Mouse (Mus musculus) hindbrain, embryonic 10.5 days (tissue): ENCODE measurements around the gene Capn15. TPM values are rescaled to one million over a fixed set of nuclear protein-coding genes. Genes with fewer than 3 reads are reported as not detected.

Experiments
- DNase-seq: peaks from one replicate; pipeline ENCODE4 v3.0.0-alpha.2; 2017; ENCODE audit warnings: low spot score
- H3K27ac ChIP-seq: fragments of 300-500 bp; sonication (generic); 2 replicates; pipeline ENCODE4 v1.5.1; 2016; ENCODE audit warnings: mild to moderate bottlenecking, moderate library complexity
- H3K27me3 ChIP-seq: fragments of 300-500 bp; sonication (generic); 2 replicates; pipeline ENCODE4 v1.6.1; 2016; ENCODE audit warnings: mild to moderate bottlenecking; ENCODE audit not compliant: poor library complexity, insufficient read depth, severe bottlenecking
- H3K36me3 ChIP-seq: fragments of 300-500 bp; sonication (generic); 2 replicates; pipeline ENCODE4 v1.6.1; 2016; ENCODE audit warnings: mild to moderate bottlenecking, moderate library complexity
- H3K4me1 ChIP-seq: fragments of 300-500 bp; sonication (generic); replicated peaks from 2 replicates; pipeline ENCODE4 v1.6.1; 2016; ENCODE audit warnings: mild to moderate bottlenecking
- H3K4me3 ChIP-seq: fragments of 300-500 bp; sonication (generic); 2 replicates; pipeline ENCODE4 v1.5.1; 2016; ENCODE audit warnings: mild to moderate bottlenecking, moderate library complexity
- H3K9me3 ChIP-seq: fragments of 300-500 bp; sonication (generic); 2 replicates; pipeline ENCODE4 v1.6.1; 2016; ENCODE audit warnings: mild to moderate bottlenecking, moderate library complexity
- WGBS: fragments of 180-500 bp; shearing (Covaris S2); methylation state at CpG from one replicate; pipeline ENCODE4 v1.1.7; 2016; 5-methylcytosine and 5-hydroxymethylcytosine counted together
- polyA plus RNA-seq: library from polyadenylated mRNA; unstranded; fragments of >200 nt; fragmentation: Nextera tagmentation; extraction: Ambion mirVana; gene quantifications from 2 replicates; pipeline ENCODE4 v1.2.1, GENCODE M21; 2016

Capn15 gene
- polyA plus RNA-seq, 1 experiment from 2014 or later, result 35.0 TPM

DNA sequence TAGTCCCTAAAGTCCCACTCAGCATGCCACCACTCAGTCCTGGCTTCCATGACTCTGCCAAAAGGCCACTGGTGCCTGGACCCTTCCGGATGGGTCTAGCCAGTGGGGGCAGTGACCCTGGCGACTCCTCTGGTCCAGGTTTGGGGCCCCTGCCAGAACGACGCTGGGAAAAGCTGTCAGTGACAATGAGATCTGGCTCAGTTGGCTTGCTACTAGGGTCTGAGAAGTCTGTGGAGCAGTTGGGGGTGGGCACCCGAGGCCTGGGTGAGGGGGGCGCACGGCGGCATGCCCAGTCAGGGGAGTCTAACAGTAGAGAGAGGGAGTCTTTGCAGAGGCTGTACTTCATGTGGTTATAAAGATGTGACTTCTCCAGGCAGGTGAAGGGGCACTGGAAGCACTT is 37.5 kb downstream of the Capn15 start:
- Histone ChIP-seq H3K27ac (0 out of 2 replicates have a peak overlapping the region, but pooled peaks have one; percentile 67), H3K9me3 (no peaks in the 10 kb centered on the region), H3K4me3 (no peak overlapping the region), H3K36me3 (no peaks in the 10 kb centered on the region), H3K4me1 (peaks cover 57% of the 10 kb centered on the region), H3K27me3 (peaks cover 36% of the 10 kb centered on the region)
- WGBS, result 75% methylated on average over 8 of the region's 8 CpGs
- DNase-seq, result no peak

DNA sequence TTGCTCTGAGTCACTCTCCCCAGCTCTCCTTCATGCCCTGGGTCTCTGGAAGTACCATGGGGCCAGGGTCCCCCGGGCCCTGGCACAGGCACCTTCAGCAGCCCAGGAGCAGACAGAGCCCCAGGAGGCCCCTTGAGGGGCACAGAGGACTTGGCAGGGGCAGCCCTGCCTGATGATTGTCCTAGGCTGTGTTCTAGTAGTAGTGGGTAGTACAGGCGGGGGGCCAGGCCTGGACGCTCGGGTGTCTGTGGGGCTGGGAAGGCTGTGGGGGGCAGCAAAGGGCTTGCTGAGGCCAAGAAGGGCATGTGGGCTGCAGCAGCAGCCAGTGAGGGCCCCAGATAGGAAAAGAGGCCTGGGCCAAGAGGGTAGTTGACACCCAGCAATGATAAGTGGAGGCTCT is 38.0 kb downstream of the Capn15 start:
- H3K36me3 ChIP-seq, result no peaks in the 10 kb centered on the region
- no peaks in the 10 kb centered on the region for H3K9me3 ChIP-seq
- no peak overlapping the region for H3K4me3 ChIP-seq
- H3K4me1 ChIP-seq, result peaks cover 57% of the 10 kb centered on the region
- peak overlapping the region; percentile 67 for H3K27ac ChIP-seq
- WGBS, result 86% methylated on average over 4 of the region's 4 CpGs
- H3K27me3 ChIP-seq, result peaks cover 31% of the 10 kb centered on the region
- no peak for DNase-seq

DNA sequence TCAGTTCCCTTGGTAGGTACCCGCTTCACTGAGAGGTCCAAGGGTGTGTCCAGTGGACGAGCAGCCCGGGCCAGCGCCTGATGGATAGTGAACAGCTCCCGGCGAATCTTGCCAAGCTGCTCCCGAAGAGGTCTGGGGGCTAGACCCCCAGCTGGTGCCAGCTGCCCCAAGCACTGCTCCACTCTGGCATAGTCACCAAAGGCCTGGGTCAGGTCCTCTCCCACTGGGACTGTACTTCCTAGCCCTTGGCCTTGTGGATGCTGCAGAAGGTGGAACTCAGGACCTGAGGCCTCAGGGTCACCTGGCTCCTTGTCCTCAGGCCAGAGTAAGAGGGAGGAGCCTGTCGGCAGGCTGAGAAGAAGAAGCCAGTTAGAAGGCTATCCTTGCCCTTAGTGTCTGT is 38.7 kb downstream of the Capn15 start:
- Histone ChIP-seq H3K27me3 (peaks cover 24% of the 10 kb centered on the region), H3K4me3 (no peak overlapping the region), H3K27ac (peak overlapping the region; percentile 59), H3K9me3 (no peaks in the 10 kb centered on the region), H3K36me3 (no peaks in the 10 kb centered on the region), H3K4me1 (peaks cover 57% of the 10 kb centered on the region)
- DNase-seq, result no peak
- WGBS, result 82% methylated on average over 8 of the region's 8 CpGs

DNA sequence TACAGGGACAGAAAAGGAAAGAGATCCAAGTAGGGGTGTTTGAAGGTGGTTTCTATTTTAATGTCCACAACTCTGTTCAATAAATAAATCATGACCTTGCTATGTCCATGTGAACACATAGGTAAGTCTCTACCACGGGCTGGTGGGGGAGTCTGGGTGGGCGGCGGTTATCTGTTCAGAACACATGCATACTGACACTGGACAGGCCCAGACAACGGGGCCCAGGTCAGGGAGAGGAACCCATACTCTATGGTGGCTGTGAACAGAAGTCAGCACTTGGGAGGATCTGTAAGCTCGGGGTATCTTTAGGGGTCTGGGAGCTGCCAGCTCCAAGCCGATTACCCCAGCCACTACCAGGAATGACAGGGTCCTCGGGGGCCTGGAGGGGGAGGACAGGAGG is 39.2 kb downstream of the Capn15 start:
- DNase-seq, result no peak
- no peaks in the 10 kb centered on the region for H3K36me3 ChIP-seq
- peaks cover 55% of the 10 kb centered on the region for H3K4me1 ChIP-seq
- H3K4me3 ChIP-seq, result no peak overlapping the region
- H3K27me3 ChIP-seq, result peaks cover 19% of the 10 kb centered on the region
- 74% methylated on average over 7 of the region's 7 CpGs for WGBS
- peak overlapping the region; percentile 59; the same call in 1 of the 2 replicates for H3K27ac ChIP-seq
- no peaks in the 10 kb centered on the region for H3K9me3 ChIP-seq

DNA sequence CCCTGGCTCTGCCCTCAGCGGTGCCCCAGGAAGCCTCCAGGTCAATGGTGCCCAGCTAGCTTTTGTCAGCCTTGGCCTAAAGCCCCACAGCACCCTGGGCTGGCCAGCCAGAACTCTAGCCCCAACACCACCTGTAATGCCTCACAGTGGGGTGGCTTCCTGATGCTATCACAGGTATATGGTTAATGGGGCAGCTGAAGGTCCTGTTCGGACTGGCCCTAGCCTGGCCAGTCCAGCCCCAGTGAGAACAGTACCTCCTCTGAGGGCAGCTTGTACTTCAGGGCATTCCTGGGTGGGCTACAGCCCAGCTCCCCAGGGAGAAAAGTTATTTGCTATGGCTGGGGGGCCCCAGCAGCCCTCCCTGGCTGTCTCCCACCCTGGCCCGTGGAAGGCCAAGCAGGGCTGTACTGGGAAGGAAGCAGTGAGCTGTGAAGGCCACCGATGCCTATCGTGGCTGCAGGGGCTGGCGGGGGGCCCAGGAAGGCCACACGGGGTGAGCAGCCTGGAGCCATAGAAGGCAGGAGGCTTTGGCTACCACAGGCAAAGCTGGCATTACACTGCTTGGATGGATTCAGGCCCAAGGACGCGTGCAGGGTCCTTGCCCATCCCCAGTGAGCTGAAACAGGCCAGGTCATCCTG is 40.0 kb downstream of the Capn15 start:
- 64% methylated on average over 9 of the region's 9 CpGs for WGBS
- Histone ChIP-seq H3K4me1 (peaks cover 55% of the 10 kb centered on the region), H3K36me3 (no peaks in the 10 kb centered on the region), H3K27ac (peak overlapping the region; percentile 4; the same call in 1 of the 2 replicates), H3K4me3 (no peak overlapping the region), H3K27me3 (peaks cover 12% of the 10 kb centered on the region), H3K9me3 (no peaks in the 10 kb centered on the region)
- no peak for DNase-seq

- Histone ChIP-seq H3K27ac (peak within 1 kb of the TSS; percentile 59), H3K4me3 (0 out of 2 replicates have a peak within 1 kb of the TSS, but pooled peaks have one; percentile 11), H3K36me3 (no peaks in the 10 kb centered on the region), H3K27me3 (peaks cover under 1% of the 10 kb centered on the region), H3K9me3 (no peaks in the 10 kb centered on the region), H3K4me1 (peaks cover 62% of the 10 kb centered on the region)
- DNase-seq, result no peak
- WGBS, result 48% methylated on average over 6 of the region's 6 CpGs
These were observed 41.0 kb downstream of the Capn15 start, which contains the start of the genes Pigq and Nhlrc4 for GRCm38 (mm10) chr17:25944366-25945163. Gene Pigq (minus strand): TSS chr17:25944936. Gene Nhlrc4 (minus strand): TSS chr17:25944961.

- peaks cover 5% of the 10 kb centered on the region for H3K36me3 ChIP-seq
- H3K4me3 ChIP-seq, result peak overlapping the region; percentile 11; the same call in 1 of the 2 replicates
- H3K27ac ChIP-seq, result peak overlapping the region; percentile 50; the same call in 1 of the 2 replicates
- no peaks in the 10 kb centered on the region for H3K27me3 ChIP-seq
- no peaks in the 10 kb centered on the region for H3K9me3 ChIP-seq
- DNase-seq, result no peak
- H3K4me1 ChIP-seq, result peaks cover 62% of the 10 kb centered on the region
- WGBS, result 73% methylated on average over 9 of the region's 9 CpGs
These were observed 41.8 kb downstream of the Capn15 start for GRCm38 (mm10) chr17:25943769-25944168.

- peaks cover 7% of the 10 kb centered on the region for H3K36me3 ChIP-seq
- H3K4me3 ChIP-seq, result peak overlapping the region; percentile 11; the same call in 1 of the 2 replicates
- no peak for DNase-seq
- no peaks in the 10 kb centered on the region for H3K27me3 ChIP-seq
- 86% methylated on average over 3 of the region's 3 CpGs for WGBS
- H3K4me1 ChIP-seq, result peaks cover 62% of the 10 kb centered on the region
- peak overlapping the region; percentile 50 for H3K27ac ChIP-seq
- H3K9me3 ChIP-seq, result no peaks in the 10 kb centered on the region
These were observed 42.4 kb downstream of the Capn15 start for GRCm38 (mm10) chr17:25943221-25943620.

- no peak for DNase-seq
- Histone ChIP-seq H3K36me3 (peaks cover 8% of the 10 kb centered on the region), H3K4me1 (peaks cover 61% of the 10 kb centered on the region), H3K4me3 (peak overlapping the region; percentile 75), H3K9me3 (no peaks in the 10 kb centered on the region), H3K27ac (peak overlapping the region; percentile 95), H3K27me3 (no peaks in the 10 kb centered on the region)
- WGBS, result 78% methylated on average over 2 of the region's 2 CpGs
These were observed 42.9 kb downstream of the Capn15 start for GRCm38 (mm10) chr17:25942597-25943151.

DNA sequence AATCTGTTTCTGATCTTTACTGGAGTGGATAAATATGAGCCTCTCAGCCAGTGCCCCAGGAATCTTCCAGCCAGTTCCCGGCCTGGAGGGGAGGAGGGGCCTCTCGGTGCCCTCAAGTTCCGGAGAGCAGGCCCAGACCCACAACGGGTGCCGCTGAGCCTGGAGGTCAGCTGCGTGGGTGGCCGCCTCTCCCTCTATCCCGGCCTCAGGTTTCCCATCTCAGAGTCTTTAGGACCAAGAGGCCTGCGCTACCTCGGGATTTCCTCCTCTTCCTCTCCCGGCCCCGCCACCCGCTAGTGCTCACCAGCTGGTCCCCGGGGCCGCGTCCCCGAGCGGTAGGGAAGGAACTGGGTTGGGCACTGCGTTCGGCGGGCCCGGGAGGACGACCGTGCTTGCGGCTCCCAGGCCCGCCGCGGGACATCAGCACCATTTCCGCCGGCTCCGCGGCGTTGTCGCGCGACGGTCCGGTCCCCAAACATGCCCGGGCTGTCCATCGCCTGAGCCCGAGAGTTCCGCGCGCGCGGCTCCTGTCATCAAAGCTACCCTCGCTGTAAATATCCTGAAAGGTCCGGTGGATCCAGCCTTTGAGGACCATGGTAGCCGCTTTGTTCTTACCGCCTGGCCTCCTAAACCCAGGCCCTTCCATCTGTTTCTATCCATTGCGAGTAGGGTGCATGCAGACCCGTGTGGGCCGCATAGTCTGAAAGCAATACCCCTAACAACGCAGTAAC is 43.9 kb downstream of the Capn15 start:
- Histone ChIP-seq H3K4me1 (peaks cover 55% of the 10 kb centered on the region), H3K36me3 (peaks cover 18% of the 10 kb centered on the region), H3K4me3 (peak overlapping the region; percentile 75), H3K27ac (peak overlapping the region; percentile 95), H3K27me3 (no peaks in the 10 kb centered on the region), H3K9me3 (no peaks in the 10 kb centered on the region)
- DNase-seq, result peak; percentile 80
- WGBS, result 3% methylated on average over 54 of the region's 54 CpGs

DNA sequence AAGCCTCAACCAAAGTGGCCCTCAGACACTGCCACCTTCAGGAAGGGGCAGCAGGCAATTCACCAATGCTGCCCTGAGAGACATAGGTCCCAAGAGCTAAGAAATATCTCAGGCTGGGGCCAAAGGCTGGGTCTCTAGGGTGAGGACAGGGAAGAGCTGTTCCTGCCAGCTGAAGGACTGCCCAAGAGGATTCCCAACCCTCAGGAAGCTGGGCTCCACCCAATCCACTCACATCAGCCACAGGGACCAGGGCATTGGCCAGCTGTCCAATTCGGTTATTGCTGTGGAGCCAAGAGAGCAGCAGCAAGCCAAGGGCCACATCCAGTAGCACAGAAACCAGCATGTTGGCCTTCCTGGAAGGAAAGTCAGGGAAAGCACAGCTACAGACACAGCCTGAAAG is 51.1 kb downstream of the Capn15 start:
- WGBS, result 95% methylated on average over 1 of the region's 1 CpGs
- H3K27ac ChIP-seq, result no peak overlapping the region
- peaks cover 88% of the 10 kb centered on the region for H3K36me3 ChIP-seq
- no peak for DNase-seq
- H3K4me1 ChIP-seq, result no peaks in the 10 kb centered on the region
- no peak overlapping the region for H3K4me3 ChIP-seq
- H3K9me3 ChIP-seq, result no peaks in the 10 kb centered on the region
- H3K27me3 ChIP-seq, result no peaks in the 10 kb centered on the region

- no peak for DNase-seq
- H3K4me1 ChIP-seq, result peaks cover 11% of the 10 kb centered on the region
- H3K27me3 ChIP-seq, result no peaks in the 10 kb centered on the region
- no peak overlapping the region for H3K27ac ChIP-seq
- H3K36me3 ChIP-seq, result peaks cover 53% of the 10 kb centered on the region
- WGBS, result 83% methylated on average over 2 of the region's 2 CpGs
- no peak overlapping the region for H3K4me3 ChIP-seq
- H3K9me3 ChIP-seq, result no peaks in the 10 kb centered on the region
These were observed 60.2 kb downstream of the Capn15 start for GRCm38 (mm10) chr17:25925348-25925747.
